Mouse (Mus musculus): ENCODE data around the gene Slco1a1.
"Not testable (repeated sequence)": the region's sequence is repeated elsewhere in the genome, so short reads cannot be mapped to it uniquely, and the experiment has no call there.

Slco1a1 gene

DNA sequence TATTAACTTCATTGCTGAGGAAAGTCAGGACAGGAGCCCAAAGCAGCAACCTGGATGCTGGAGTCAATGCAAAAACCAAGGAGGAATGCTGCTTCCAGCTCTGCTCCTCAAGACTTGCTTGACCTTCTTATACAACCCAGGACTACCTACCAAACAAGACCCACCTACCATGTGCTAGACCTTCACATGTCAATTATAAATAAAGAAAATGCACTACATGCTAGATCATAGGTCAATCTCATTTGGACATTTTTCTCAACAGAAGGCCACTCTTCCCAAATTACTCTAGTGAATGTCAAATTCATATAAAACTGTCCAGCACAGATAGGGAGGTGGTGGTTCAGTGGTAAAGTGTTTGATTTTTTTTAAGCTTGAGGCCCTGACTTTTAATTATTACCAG is at the start of gene Slco1a1:
Gene Slco1a1 (minus strand): TSS at position 101 of the 400 bp plus-strand sequence.
- no peak for DNase-seq (ENCODE audit: low read depth, low spot score)

DNA sequence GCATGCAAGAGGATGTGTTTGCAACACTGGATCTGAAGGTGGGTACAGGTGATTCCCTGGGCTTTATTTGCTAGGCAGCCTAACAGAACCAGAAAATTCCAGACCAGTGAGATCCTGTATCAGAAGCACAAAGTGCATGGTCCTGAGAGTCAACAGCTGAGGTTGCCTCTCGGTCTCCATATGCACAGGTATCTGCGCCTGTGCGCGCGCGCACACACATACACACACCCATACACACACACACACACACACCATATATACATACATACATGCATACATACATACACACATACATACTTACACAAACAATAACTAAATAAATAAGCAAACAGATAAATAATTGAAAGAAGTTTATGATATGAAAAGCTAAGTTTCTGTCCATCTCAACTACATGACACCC is 40.0 kb upstream of the Slco1a1 start:
- no peak for DNase-seq (ENCODE audit: low read depth, low spot score)

DNA sequence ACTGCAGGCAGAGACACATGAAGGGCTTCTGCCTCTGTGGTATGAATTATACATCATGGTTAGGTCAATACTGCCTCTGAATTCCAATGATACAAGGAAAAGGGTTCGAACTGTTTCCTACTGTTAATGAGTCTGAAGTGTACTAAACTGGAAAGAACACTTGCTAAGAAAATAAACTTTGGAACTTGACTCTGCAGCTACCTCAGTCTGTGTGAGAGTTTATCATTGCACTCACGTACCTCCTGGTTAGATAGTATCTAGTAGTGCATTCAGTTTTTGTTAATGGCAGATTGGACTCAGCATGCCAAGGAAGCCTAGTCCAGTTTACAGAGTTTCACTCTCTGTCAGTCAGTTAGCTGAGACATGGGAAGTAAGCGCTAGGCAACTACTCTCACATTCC is 37.9 kb upstream of the Slco1a1 start:
- no peak for DNase-seq (ENCODE audit: low read depth, low spot score)

DNA sequence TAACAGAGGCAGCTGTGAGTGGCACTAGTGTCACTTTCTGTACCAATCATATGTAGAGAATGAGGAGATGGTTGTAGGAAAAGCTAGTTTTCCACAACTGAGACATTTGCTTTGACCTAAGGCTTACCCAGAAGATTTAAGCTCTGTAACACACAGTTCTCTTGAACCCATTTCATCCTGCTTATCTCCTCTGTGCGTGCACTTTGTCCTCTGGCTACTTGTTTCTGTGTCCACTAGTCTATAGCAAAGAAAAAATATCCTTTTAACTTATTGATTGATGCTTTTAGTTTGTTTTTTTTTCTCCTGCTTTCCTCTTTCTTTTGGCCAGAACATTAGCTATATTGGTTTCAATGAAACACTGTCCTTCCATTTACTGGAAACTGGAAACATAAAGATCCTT is 15.7 kb upstream of the Slco1a1 start:
- no peak for DNase-seq (ENCODE audit: low read depth, low spot score)

DNA sequence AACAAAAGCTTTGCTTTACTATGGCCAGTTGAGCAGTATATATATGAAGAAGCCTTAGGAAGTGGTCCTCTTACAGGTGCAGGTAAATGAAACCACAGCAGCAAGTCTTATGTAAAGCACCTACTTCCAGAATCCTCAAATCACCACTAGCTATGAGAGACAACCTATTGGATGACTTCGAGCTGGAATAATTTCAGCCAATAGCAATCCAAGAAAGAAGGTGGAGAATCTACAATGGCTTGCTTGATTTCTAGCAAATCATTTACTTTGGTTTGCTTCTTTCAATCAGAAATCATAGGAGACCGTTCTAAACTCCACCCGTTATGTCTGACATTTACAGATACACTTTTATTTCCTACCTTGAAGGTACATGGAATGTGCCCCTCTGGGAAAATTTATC is 15.1 kb upstream of the Slco1a1 start:
- DNase-seq (ENCODE audit: low read depth, low spot score), result no peak

DNA sequence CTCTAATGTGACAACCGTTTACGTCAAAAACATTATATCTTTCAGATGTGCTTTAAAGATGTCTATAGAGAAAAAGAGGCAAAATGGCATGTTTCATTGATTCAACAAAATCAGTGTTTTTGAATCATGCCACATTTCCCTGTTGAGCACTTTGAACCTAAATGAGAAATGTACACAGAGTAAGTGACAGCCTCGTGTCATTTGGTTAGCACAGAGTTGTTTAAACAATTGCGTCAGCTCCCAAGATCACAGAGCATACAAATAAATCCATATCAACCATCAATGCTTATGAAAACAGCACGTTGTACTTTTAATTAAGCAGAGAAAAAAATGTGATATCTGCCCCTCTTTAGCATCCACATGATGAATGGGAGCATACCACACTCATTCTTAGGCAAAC is 13.7 kb upstream of the Slco1a1 start:
- no peak for DNase-seq (ENCODE audit: low read depth, low spot score)

DNA sequence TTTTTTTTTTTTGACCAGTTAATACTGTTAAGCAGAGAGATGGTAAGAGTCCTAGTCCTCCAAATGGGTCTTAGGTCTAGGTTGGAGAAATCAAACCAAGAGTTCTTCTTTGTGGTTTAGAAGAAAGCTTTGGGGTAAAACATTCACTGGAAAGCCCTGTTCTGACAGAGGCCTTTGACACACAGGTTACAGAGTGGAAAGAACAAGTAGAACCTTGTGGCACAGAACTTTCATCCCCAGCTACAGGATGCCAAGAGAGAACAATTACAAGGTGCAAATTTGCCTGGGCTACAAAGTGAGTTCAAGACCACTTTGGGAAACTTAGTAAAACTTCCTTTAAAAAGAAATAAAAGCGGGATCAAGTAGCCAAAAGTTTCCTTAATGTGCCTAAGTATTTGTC is 6.3 kb downstream of the Slco1a1 start:
- DNase-seq (ENCODE audit: low read depth, low spot score), result no peak

DNA sequence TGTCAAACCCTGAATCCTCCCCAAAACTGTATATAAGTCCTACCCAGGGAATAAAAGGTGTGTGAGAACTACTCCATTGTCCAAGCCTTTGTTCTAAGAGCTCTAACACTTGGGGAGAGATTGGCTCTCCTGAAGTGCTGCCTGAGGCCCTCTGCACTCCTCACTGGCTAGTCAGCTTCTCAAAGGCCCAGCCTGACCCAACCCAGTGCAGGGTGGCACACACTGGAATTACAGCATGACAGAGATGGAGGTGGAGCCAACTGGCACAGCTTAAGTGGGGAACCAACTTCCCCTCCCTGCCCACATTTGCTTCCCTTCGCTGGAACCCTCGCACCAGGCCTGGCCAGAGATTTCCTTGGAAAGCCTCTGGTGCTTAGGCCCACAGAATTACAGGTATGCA is 48.6 kb downstream of the Slco1a1 start:
- no peak for DNase-seq (ENCODE audit: low read depth, low spot score)

DNA sequence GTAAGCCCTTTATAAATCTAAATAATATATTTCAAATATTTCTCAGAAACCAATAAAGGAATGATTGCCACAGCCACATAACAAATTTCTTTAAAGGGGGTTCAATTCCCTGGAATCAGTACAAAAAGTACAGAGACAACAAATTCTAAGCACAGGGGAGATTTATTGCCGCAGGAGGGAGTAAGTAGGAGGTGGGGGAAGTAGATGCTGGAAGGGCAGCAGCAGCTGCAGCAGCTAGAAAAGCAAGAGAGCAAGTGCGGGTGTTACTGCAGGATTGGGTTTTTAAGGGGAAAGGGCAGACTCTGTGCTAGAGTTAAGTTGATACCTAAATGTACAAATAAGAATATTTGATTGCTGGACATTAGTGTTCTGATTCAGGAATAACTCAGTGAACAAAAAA is 57.0 kb downstream of the Slco1a1 start:
- DNase-seq (ENCODE audit: low read depth, low spot score), result peak; percentile 16

DNA sequence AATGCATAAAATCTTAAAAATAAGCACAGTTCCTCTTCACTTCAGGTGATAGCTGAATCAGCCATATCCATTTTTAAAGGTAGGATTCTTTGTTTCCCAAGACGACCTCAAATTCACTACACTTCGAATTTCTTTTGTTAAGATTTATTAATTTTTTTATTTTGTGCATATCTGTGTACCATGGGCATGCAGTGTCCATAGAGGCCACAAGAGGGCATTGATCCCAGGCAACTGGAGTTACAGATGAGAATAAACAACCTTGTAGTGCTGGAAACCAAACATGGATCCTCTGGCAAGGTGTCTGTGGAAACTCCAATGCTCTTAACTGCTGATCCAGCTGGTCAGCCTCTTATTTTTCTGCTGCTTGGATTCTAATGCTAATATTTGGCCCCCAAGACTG is 58.5 kb downstream of the Slco1a1 start:
- no peak for DNase-seq (ENCODE audit: low read depth, low spot score)

DNA sequence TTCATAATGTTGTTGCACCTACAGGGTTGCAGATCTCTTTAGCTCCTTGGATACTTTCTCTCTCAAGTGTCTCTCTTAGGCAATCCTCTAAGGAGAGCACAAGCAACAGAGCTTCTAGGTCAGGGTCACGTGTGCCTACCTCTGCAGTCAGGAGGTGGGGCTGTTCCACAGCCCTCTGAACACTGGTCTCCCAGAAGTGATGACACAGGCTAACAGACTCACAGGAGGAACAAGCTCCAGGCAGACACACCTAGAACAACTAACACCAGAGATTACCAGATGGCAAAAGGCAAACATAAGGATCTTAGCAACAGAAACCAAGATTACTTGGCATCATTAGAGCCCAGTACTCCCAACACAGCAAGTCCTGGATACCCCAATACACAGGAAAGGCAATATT is 64.2 kb downstream of the Slco1a1 start:
- DNase-seq (ENCODE audit: low read depth, low spot score), result no peak

DNA sequence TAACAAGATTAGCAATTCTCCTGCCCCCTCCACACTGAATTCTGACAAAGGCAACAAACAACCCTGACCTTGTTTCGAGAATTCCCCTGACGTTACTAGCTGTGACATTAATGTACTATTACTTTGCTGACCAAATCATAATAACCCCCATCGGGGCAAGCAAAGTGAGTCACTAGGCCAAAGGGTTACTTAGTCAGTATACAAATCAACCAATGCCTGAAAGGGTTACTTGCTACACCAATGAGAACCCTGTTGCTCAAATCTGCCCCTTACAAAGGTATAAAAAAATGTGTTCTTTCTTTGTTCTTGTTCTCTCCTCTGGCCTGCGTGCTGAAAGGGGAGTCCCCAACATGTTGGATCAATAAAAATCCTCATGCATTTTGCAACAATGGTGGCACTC is 71.0 kb downstream of the Slco1a1 start:
- DNase-seq (ENCODE audit: low read depth, low spot score), result not testable (repeated sequence)

DNA sequence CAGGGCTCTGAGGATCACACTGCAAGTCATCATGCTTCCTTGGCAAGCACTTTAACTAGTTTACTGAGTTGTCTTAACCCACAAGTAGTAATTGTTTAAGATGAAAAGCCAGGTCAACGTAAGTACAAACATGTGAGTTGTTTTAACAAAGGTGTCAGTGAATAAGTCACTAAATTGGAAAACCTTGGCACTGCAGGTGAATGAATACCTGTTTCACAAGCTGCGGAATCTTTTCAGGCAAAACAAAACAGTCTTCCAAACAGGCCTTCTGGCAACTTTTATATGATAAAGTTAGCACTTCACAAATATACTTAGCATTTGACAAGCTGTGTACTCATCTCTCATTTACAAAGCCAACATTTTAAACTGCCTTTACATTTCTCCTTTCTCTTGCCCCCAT is 75.1 kb downstream of the Slco1a1 start:
- no peak for DNase-seq (ENCODE audit: low read depth, low spot score)

DNA sequence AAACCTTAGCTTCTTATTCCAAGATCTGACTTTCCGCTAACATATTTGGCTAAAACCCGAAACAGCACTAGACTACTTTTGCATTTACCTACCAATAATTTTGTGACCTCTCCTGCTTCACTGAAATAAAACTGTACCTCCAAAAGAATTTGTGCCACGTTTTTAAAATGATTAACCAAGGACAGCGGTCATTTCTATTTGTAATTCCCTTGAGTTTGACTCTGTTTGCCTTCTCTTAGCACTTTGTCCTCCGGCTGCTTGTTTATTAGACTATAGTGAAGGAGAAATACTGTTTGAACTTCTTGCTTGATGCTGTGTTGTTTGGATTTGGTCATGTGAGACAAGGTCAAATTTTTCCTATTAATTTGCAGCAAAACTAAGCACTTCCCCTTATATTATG is 78.0 kb downstream of the Slco1a1 start:
- no peak for DNase-seq (ENCODE audit: low read depth, low spot score)

DNA sequence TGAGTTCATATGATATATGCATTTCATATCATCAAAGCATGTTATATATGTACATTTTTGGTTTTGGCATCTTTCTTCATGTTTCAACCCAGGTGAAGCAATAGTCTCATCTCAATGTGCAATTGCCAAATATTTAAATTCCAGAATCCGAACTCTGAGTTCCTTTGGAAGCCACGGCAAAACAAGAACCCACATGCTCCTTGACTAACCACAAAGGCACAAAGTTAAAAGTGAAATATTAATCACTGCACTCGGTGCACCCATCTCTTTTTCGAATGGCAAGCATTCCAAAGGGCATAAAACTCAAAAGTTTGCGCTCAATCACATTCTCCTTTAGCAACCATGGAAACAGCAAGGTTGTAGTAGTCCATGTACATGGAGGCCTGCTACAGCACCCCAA is 80.7 kb downstream of the Slco1a1 start:
- DNase-seq (ENCODE audit: low read depth, low spot score), result no peak

DNA sequence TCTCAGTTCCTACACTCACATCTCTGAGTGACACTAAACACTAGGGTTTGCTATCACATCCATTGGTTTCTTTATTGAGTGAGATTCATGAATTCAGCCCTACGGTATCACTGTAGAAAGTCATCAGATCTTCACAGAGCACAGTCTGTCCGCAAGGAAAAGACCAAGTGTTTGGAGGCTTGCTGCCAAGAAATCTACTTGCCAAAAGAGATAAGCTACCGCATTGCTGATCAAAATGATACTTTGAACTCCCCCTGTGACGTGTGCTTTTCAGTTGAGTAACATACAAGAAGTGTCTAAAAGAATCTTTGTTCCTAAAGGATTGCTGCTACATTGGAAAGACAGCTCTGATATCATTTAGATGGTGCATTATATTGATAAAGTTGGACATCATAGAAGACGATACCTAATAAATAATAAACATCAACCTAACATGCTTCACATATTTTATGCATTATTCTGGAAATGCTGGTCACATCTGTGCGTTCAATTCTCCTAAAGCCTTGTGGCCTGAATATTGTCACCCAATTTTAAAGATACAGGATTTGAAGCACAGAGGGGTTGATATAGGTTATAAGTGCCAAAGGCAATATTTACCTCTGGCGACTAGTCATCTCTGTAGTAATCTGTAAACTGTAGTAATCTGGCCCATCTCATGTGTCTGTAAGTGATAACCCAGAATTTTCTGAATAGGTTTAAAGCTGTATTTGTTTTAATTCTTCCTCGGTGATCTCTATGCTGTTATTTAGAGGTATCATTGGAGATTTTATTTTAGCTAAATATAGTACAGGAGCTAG is 88.8 kb downstream of the Slco1a1 start:
- DNase-seq (ENCODE audit: low read depth, low spot score), result no peak

Data from mesoderm, embryonic 11.5 days (tissue).